Mouse (Mus musculus): ENCODE data around the gene Nacad. TPM values are rescaled to one million over a fixed set of nuclear protein-coding genes. Genes with fewer than 3 reads are reported as not detected.
A peak's percentile ranks its signal among the peaks of the same experiment; 100 is the strongest.

The Nacad gene
- polyA plus RNA-seq, 1 experiment from 2014 or later = 103 TPM

- Histone ChIP-seq H3K4me1 (peaks cover 30% of the 10 kb centered on the region), H3K27ac (peak overlapping the region; percentile 88), H3K4me3 (peak overlapping the region; percentile 85), H3K4me2 (peak overlapping the region; percentile 89), H3K36me3 (replicated peaks) (peaks cover 3% of the 10 kb centered on the region), H3K9ac (peak overlapping the region; percentile 67), H3K9me3 (no peaks in the 10 kb centered on the region), H3K27me3 (replicated peaks) (no peaks in the 10 kb centered on the region)
- WGBS = 13% methylated on average over 16 of the region's 16 CpGs
- ATAC-seq (replicated peaks) = peak; percentile 28
Measured at GRCm38 (mm10) chr11:6626388-6626772, 20.5 kb upstream of the Nacad start.

GRCm38 (mm10) chr11:6625478-6626387 lies 19.9 kb upstream of the Nacad start, which contains the start of gene Tbrg4:
Tbrg4 (minus strand) TSS chr11:6626067.
- Histone ChIP-seq H3K27me3 (replicated peaks) (no peaks in the 10 kb centered on the region), H3K4me2 (peak within 1 kb of the TSS; percentile 89), H3K36me3 (replicated peaks) (peaks cover 4% of the 10 kb centered on the region), H3K4me3 (peak within 1 kb of the TSS; percentile 85), H3K4me1 (peaks cover 30% of the 10 kb centered on the region), H3K27ac (peak within 1 kb of the TSS; percentile 88), H3K9ac (peak within 1 kb of the TSS; percentile 67), H3K9me3 (no peaks in the 10 kb centered on the region)
- peak; percentile 96 for ATAC-seq (replicated peaks)
- WGBS = under 1% methylated on average over 65 of the region's 66 CpGs

- ATAC-seq (replicated peaks) = no peak
- 74% methylated on average over 14 of the region's 14 CpGs for WGBS
- H3K4me2 ChIP-seq = peak overlapping the region; percentile 89
Measured at GRCm38 (mm10) chr11:6624619-6625382, 18.9 kb upstream of the Nacad start.

GRCm38 (mm10) chr11:6623704-6624103 lies 17.9 kb upstream of the Nacad start:
- Histone ChIP-seq H3K4me3 (no peak overlapping the region), H3K4me1 (peaks cover 30% of the 10 kb centered on the region), H3K9me3 (no peaks in the 10 kb centered on the region), H3K9ac (no peak overlapping the region), H3K36me3 (replicated peaks) (peaks cover 25% of the 10 kb centered on the region), H3K27me3 (replicated peaks) (no peaks in the 10 kb centered on the region), H3K4me2 (no peak overlapping the region), H3K27ac (no peak overlapping the region)
- ATAC-seq (replicated peaks) = no peak
- WGBS = 96% methylated on average over 10 of the region's 10 CpGs

More at GRCm38 (mm10) chr11:6624619-6625382, 18.9 kb upstream of the Nacad start:
- Histone ChIP-seq H3K9ac (peak overlapping the region; percentile 67), H3K4me1 (peaks cover 30% of the 10 kb centered on the region), H3K36me3 (replicated peaks) (peaks cover 14% of the 10 kb centered on the region), H3K9me3 (no peaks in the 10 kb centered on the region), H3K27ac (no peak overlapping the region), H3K27me3 (replicated peaks) (no peaks in the 10 kb centered on the region), H3K4me3 (peak overlapping the region; percentile 85)

GRCm38 (mm10) chr11:6615250-6616205 lies 9.7 kb upstream of the Nacad start:
- no peak overlapping the region for H3K27ac ChIP-seq
- peaks cover 62% of the 10 kb centered on the region for H3K36me3 ChIP-seq (replicated peaks)

GRCm38 (mm10) chr11:6605021-6605481 lies 802 bp downstream of the Nacad start:
- peak; percentile 0; the same call in 1 of the 2 replicates for ATAC-seq (replicated peaks)

More at GRCm38 (mm10) chr11:6615250-6616205, 9.7 kb upstream of the Nacad start:
- ATAC-seq (replicated peaks) = no peak
- H3K9me3 ChIP-seq = no peaks in the 10 kb centered on the region
- no peak overlapping the region for H3K4me3 ChIP-seq
- H3K4me1 ChIP-seq = no peaks in the 10 kb centered on the region
- no peak overlapping the region for H3K4me2 ChIP-seq
- no peak overlapping the region for H3K9ac ChIP-seq
- WGBS = 93% methylated on average over 12 of the region's 12 CpGs
- H3K27me3 ChIP-seq (replicated peaks) = no peaks in the 10 kb centered on the region

GRCm38 (mm10) chr11:6604604-6604936 lies 1.3 kb downstream of the Nacad start:
- peak overlapping the region; percentile 82 for H3K9ac ChIP-seq
- H3K27me3 ChIP-seq (replicated peaks) = no peaks in the 10 kb centered on the region
- no peak for ATAC-seq (replicated peaks)
- peaks cover 64% of the 10 kb centered on the region for H3K4me1 ChIP-seq
- H3K4me3 ChIP-seq = peak overlapping the region; percentile 66
- H3K27ac ChIP-seq = peak overlapping the region; percentile 100
- peak overlapping the region; percentile 82 for H3K4me2 ChIP-seq
- H3K36me3 ChIP-seq (replicated peaks) = peaks cover 6% of the 10 kb centered on the region; the same call in 1 of the 2 replicates
- H3K9me3 ChIP-seq = no peaks in the 10 kb centered on the region

More at GRCm38 (mm10) chr11:6605021-6605481, 802 bp downstream of the Nacad start:
- H3K4me3 ChIP-seq = peak overlapping the region; percentile 66
- peak overlapping the region; percentile 100 for H3K27ac ChIP-seq
- WGBS = 5% methylated on average over 13 of the region's 13 CpGs
- H3K4me2 ChIP-seq = peak overlapping the region; percentile 82
- no peaks in the 10 kb centered on the region for H3K27me3 ChIP-seq (replicated peaks)
- peaks cover 60% of the 10 kb centered on the region for H3K4me1 ChIP-seq
- peak overlapping the region; percentile 82 for H3K9ac ChIP-seq
- peaks cover 6% of the 10 kb centered on the region; the same call in 1 of the 2 replicates for H3K36me3 ChIP-seq (replicated peaks)
- H3K9me3 ChIP-seq = no peaks in the 10 kb centered on the region

- Histone ChIP-seq H3K36me3 (replicated peaks) (peaks cover 6% of the 10 kb centered on the region; the same call in 1 of the 2 replicates), H3K4me3 (peak overlapping the region; percentile 66), H3K9ac (peak overlapping the region; percentile 82), H3K4me1 (peaks cover 70% of the 10 kb centered on the region), H3K27me3 (replicated peaks) (no peaks in the 10 kb centered on the region), H3K4me2 (peak overlapping the region; percentile 82), H3K27ac (peak overlapping the region; percentile 100), H3K9me3 (no peaks in the 10 kb centered on the region)
- no peak for ATAC-seq (replicated peaks)
- 10% methylated on average over 12 of the region's 12 CpGs for WGBS
Measured at GRCm38 (mm10) chr11:6603887-6604603, 1.8 kb downstream of the Nacad start.

GRCm38 (mm10) chr11:6603224-6603623 lies 2.6 kb downstream of the Nacad start:
- H3K4me2 ChIP-seq = peak overlapping the region; percentile 82
- WGBS = 78% methylated on average over 9 of the region's 9 CpGs
- H3K4me1 ChIP-seq = peaks cover 78% of the 10 kb centered on the region

GRCm38 (mm10) chr11:6602662-6603061 lies 3.2 kb downstream of the Nacad start:
- Histone ChIP-seq H3K36me3 (replicated peaks) (peaks cover 6% of the 10 kb centered on the region; the same call in 1 of the 2 replicates), H3K9me3 (no peaks in the 10 kb centered on the region), H3K9ac (no peak overlapping the region), H3K4me2 (peak overlapping the region; percentile 82), H3K27me3 (replicated peaks) (no peaks in the 10 kb centered on the region), H3K4me3 (peak overlapping the region; percentile 66; the same call in 1 of the 2 replicates), H3K4me1 (peaks cover 83% of the 10 kb centered on the region), H3K27ac (0 out of 2 replicates have a peak overlapping the region, but pooled peaks have one; percentile 100)
- WGBS = 83% methylated on average over 9 of the region's 9 CpGs
- ATAC-seq (replicated peaks) = no peak

More at GRCm38 (mm10) chr11:6603224-6603623, 2.6 kb downstream of the Nacad start:
- Histone ChIP-seq H3K9ac (peak overlapping the region; percentile 82), H3K4me3 (peak overlapping the region; percentile 66), H3K36me3 (replicated peaks) (peaks cover 6% of the 10 kb centered on the region; the same call in 1 of the 2 replicates), H3K27me3 (replicated peaks) (no peaks in the 10 kb centered on the region), H3K27ac (peak overlapping the region; percentile 100), H3K9me3 (no peaks in the 10 kb centered on the region)
- no peak for ATAC-seq (replicated peaks)

Measured in midbrain, embryonic 15.5 days (tissue).